Mouse (Mus musculus): ENCODE measurements around the gene Oaf. TPM values are rescaled to one million over a fixed set of nuclear protein-coding genes. Genes with fewer than 3 reads are reported as not detected.

The Oaf gene
- total RNA-seq, 4 experiments from 2014 or later, result 8.9 to 10.2 (median 9.0) TPM

DNA sequence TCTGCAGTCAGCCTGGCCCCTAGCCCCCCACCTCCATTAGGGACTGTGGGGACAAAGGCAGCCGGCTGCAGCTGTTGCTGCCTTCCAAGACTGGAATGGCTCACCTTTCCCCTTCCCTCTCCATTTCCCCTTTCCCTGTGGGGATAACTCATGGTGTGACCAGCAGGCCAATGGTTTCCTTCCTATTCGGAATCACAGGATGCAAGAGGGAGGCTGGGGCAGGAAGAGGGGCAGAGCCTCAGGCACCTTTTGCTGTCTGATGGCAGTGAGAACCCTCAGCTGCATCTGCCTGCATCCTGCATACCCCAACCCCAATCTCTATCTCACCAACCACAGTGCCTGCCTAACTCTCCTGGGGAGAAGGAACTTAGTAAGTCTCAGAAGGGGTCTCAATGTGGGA is 14.2 kb downstream of the Oaf start:
- no peak for DNase-seq (ENCODE audit: low spot score)

GRCm38 (mm10) chr9:43224771-43225355 is 14.8 kb downstream of the Oaf start:
- no peak for DNase-seq (ENCODE audit: low spot score)

DNA sequence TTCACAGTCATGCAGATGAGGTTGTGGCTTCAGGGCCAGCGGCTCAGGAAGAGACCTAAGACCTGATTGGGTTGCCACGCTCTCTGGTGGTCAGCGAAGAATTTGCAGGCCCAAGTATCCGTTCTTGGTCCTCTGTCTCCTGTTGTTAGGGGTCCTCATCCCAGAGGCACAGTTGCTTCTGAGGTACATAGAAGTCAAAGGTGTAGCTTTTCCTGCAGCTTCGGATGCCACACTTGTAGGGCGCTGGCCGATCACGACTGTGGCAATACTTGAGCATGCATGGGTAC is 17.3 kb downstream of the Oaf start:
- no peak for DNase-seq (ENCODE audit: low spot score)

GRCm38 (mm10) chr9:43221643-43222428 is 17.9 kb downstream of the Oaf start:
- DNase-seq (ENCODE audit: low spot score), result peak; percentile 88

GRCm38 (mm10) chr9:43210771-43211450 is 28.8 kb downstream of the Oaf start:
- DNase-seq (ENCODE audit: low spot score), result peak; percentile 75

GRCm38 (mm10) chr9:43210190-43210682 is 29.5 kb downstream of the Oaf start, which contains the start of gene Pou2f3:
Gene Pou2f3 (minus strand): TSS chr9:43210369.
- DNase-seq (ENCODE audit: low spot score), result peak; percentile 83

DNA sequence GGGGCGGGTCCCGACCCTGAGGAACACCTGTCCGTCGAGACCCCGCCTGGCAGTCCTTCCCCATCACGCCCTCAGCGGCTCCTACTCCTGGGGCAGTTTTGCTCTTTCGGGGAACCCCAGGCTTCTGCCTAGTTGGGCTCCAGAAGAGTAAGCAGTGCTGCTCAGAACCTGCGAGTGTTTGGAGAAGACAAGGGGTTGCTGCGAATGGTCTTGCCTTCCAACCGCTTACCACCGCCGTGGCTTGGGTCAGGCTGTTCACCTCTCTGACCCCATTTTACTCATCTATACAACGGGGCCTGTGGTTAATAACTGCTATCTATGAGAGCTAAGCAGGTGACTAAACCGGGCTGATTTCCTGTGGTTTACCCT is 33.7 kb downstream of the Oaf start:
- no peak for DNase-seq (ENCODE audit: low spot score)

- no peak for DNase-seq (ENCODE audit: low spot score)
These were observed 34.2 kb downstream of the Oaf start for GRCm38 (mm10) chr9:43205343-43206021.

- no peak for DNase-seq (ENCODE audit: low spot score)
These were observed 39.5 kb downstream of the Oaf start for GRCm38 (mm10) chr9:43200212-43200611.

GRCm38 (mm10) chr9:43194001-43194400 is 45.7 kb downstream of the Oaf start:
- no peak for DNase-seq (ENCODE audit: low spot score)

- no peak for DNase-seq (ENCODE audit: low spot score)
These were observed 48.1 kb downstream of the Oaf start for GRCm38 (mm10) chr9:43191561-43191960.

DNA sequence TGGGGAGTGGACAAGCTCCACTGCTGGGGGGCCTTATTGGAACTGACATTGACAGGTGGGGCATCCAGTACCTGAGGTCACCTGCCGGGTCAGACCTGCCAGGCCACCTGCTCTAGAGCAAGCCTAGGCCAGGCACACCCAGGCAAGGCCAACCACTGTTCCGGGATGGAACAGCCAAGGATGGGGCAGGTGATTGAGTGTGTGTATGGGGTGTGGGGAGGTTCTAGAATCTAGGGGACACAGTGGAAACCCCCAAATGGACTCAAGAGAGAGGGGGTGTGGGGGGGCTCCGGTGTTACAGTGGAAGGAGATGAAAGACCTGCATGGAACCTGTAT is 50.7 kb downstream of the Oaf start:
- DNase-seq (ENCODE audit: low spot score), result no peak

DNA sequence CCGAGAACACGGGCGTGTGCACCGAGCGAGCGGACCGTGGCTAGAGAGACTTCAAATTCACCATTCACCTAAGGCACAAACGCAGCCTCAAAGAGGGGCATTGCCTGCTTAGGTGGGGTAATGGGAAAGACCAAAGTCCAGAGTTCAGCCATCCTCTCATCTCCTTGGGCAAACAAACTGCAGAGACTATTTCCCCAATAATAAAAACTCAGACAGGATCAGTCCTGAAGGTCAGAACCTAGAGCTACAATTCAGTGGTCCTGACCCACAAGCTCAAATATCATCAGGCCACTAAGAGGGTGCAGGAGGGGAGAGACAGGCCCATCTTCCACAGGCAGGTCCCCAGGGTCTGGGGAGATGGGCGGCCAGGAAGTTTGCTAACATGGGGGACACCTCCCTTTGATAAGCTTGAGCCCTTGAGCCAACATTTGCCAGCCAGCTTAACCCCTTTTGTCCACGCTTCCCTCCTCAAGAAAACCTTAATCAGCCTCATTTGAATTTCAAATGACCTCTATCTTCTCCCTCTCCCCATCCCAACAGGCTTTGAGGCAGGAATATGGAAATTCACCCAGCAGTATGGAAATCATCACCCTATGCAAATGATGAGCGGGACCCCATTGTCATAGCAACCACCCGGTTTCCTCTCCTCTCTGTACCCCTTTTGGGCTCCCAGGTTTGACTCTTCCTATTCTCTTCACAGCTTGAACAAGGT is 51.2 kb downstream of the Oaf start:
- DNase-seq (ENCODE audit: low spot score), result no peak

GRCm38 (mm10) chr9:43179614-43180013 is 60.1 kb downstream of the Oaf start:
- peak; percentile 14 for DNase-seq (ENCODE audit: low spot score)

GRCm38 (mm10) chr9:43178172-43178571 is 61.5 kb downstream of the Oaf start:
- DNase-seq (ENCODE audit: low spot score), result no peak

Other genes with a start within 250 kb of the Oaf start
- gene Arhgef12, start 132.7 kb downstream of the Oaf start, total RNA-seq (2022), result 100 to 1,000 TPM; 132 to 160 (median 141) TPM
- 1 to 10 TPM; 3.9 to 7.5 (median 6.6) TPM for gene Tmem136, start 123.3 kb downstream of the Oaf start, total RNA-seq (2022)
- not detected for gene Pou2f3, start 29.5 kb downstream of the Oaf start, total RNA-seq (2022)
- gene Trim29, start 70.9 kb upstream of the Oaf start, total RNA-seq (2022), result not detected